Mouse (Mus musculus) hindbrain, embryonic 11.5 days (tissue): ENCODE data around the gene Pcid2. TPM values are rescaled to one million over a fixed set of nuclear protein-coding genes. Genes with fewer than 3 reads are reported as not detected.
A peak's percentile ranks its signal among the peaks of the same experiment; 100 is the strongest.
"Not testable (repeated sequence)": the region's sequence is repeated elsewhere in the genome, so short reads cannot be mapped to it uniquely, and the experiment has no call there.

Experiments used
- ATAC-seq: fragments of 200-750 bp; cut with Nextera tagmentation; 2 replicates; pipeline ENCODE4 v1.8.0; 2017; ENCODE audit warnings: mild to moderate bottlenecking, moderate TSS enrichment, moderate library complexity; ENCODE audit not compliant: low FRiP score
- DNase-seq: peaks from one replicate; pipeline ENCODE4 v3.0.0-alpha.2; 2015; ENCODE audit warnings: low spot score
- H3K27ac ChIP-seq: fragments of 300-500 bp; sonication (generic); 2 replicates; pipeline ENCODE4 v1.5.1; 2014; ENCODE audit warnings: mild to moderate bottlenecking, low read depth, low read length
- H3K27me3 ChIP-seq: fragments of 300-500 bp; sonication (generic); 2 replicates; pipeline ENCODE4 v1.6.1; 2014; ENCODE audit warnings: mild to moderate bottlenecking, low read length, moderate library complexity, mixed read lengths; ENCODE audit not compliant: control insufficient read depth, insufficient read depth
- H3K36me3 ChIP-seq: fragments of 300-500 bp; sonication (generic); 2 replicates; pipeline ENCODE4 v1.6.1; 2014; ENCODE audit warnings: mild to moderate bottlenecking, low read length, moderate library complexity, mixed read lengths; ENCODE audit not compliant: control insufficient read depth, insufficient read depth
- H3K4me1 ChIP-seq: fragments of 300-500 bp; sonication (generic); replicated peaks from 2 replicates; pipeline ENCODE4 v1.6.1; 2014; ENCODE audit warnings: low read length, mixed read lengths; ENCODE audit not compliant: control insufficient read depth, insufficient read depth
- H3K4me2 ChIP-seq: fragments of 300-500 bp; sonication (generic); replicated peaks from 2 replicates; pipeline ENCODE4 v1.6.1; 2014; ENCODE audit warnings: mild to moderate bottlenecking, low read depth, low read length
- H3K4me3 ChIP-seq: fragments of 300-500 bp; sonication (generic); 2 replicates; pipeline ENCODE4 v1.5.1; 2014; ENCODE audit warnings: low read depth, low read length
- H3K9ac ChIP-seq: fragments of 300-500 bp; sonication (generic); 2 replicates; pipeline ENCODE4 v1.6.1; 2014; ENCODE audit warnings: low read depth, low read length
- H3K9me3 ChIP-seq: fragments of 300-500 bp; sonication (generic); 2 replicates; pipeline ENCODE4 v1.6.1; 2016; ENCODE audit warnings: low read length; ENCODE audit not compliant: control insufficient read depth
- WGBS: fragments of 180-500 bp; shearing (Covaris S2); extraction: QIAGEN DNeasy Blood & Tissue Kit; methylation state at CpG from one replicate; pipeline ENCODE4 v1.1.7; 2014; 5-methylcytosine and 5-hydroxymethylcytosine counted together
- polyA plus RNA-seq: library from polyadenylated mRNA; unstranded; fragments of >200 nt; fragmentation: Nextera tagmentation; extraction: Ambion mirVana; gene quantifications from 2 replicates; pipeline ENCODE4 v1.2.1, GENCODE M21; 2014

Pcid2 gene
- polyA plus RNA-seq: 54.1 and 56.3 TPM in 2 replicates

DNA sequence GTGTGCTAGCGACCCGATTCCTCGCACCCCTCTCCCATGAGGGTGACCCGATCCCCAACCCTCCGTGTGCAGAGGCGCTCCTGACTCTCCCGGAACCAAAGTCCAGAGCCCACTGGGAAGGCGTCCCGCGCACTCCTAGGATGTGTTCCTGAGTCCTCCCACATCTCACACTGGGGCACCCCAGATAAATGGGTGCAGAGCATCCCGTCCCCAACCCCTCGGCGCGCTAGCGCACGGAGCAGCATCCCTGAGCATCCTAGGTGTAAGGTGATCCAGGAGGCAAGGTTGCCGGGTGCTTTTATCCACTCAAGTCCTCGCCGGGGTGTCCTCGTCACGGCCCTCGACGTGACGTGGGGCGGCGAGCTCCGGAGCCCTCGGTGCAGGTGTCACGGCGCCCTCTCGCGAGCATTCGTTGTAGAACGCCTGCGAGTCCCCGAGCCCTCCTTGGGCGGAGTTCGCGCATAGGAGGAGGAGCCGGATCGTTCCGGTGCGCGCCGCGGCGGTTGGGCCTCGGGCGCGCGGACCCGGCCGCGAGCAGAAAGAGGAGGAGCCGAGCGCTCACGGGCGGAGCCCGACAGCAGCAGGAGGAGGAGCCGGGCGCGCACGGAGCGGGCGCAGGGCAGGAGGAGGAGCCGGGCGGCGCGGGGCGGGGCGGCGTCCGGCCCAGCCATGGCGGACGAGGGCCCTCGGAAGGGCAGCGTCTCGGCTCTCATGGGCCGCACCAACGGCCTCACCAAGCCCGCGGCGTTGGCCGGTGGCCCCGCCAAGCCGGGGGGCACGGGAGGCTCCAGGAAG lies at the start of gene Pcid2, which contains the start of gene Cul4a:
Pcid2 (minus strand) TSS at position 373 of the 795 bp plus-strand sequence.
Cul4a (plus strand) TSS at position 535 of the 795 bp plus-strand sequence.
- ATAC-seq (peak; percentile 97), DNase-seq (peak; percentile 99)
- no peaks in the 10 kb centered on the region for H3K27me3 ChIP-seq
- no peaks in the 10 kb centered on the region for H3K9me3 ChIP-seq
- H3K36me3 ChIP-seq: no peaks in the 10 kb centered on the region
- H3K4me1 ChIP-seq: peaks cover 5% of the 10 kb centered on the region
- H3K27ac ChIP-seq: peak within 1 kb of the TSS; percentile 73
- H3K9ac ChIP-seq: peak within 1 kb of the TSS; percentile 92
- WGBS: under 1% methylated on average over 73 of the region's 87 CpGs
- peak within 1 kb of the TSS; percentile 86 for H3K4me3 ChIP-seq
- H3K4me2 ChIP-seq: peak within 1 kb of the TSS; percentile 90

DNA sequence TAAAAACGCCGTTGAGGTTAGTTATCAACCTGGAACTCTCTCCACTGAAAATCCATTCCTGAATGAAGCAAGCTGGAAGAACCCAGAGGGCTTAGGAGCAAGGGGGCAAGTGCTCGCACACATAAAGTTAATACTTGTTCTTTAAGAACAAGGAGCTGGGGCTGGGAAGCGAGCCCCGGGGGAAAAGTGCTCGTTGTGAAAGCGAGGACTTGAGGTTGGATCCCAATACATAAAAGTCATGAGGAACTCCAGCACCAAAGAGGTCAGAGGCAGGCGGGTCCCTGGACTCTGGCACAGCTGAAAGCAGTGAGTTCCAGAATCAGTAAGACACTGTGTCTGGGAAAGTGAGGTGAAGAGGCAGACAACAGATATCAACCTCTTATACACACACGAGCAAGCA lies 48.8 kb upstream of the Pcid2 start:
- DNase-seq (no peak), ATAC-seq (no peak)
- H3K4me2 ChIP-seq: no peak overlapping the region
- H3K9me3 ChIP-seq: no peaks in the 10 kb centered on the region
- H3K27ac ChIP-seq: no peak overlapping the region
- H3K4me1 ChIP-seq: no peaks in the 10 kb centered on the region; the same call in 1 of the 2 replicates
- H3K9ac ChIP-seq: no peak overlapping the region
- H3K27me3 ChIP-seq: no peaks in the 10 kb centered on the region
- H3K4me3 ChIP-seq: no peak overlapping the region
- 83% methylated on average over 9 of the region's 9 CpGs for WGBS
- H3K36me3 ChIP-seq: no peaks in the 10 kb centered on the region

DNA sequence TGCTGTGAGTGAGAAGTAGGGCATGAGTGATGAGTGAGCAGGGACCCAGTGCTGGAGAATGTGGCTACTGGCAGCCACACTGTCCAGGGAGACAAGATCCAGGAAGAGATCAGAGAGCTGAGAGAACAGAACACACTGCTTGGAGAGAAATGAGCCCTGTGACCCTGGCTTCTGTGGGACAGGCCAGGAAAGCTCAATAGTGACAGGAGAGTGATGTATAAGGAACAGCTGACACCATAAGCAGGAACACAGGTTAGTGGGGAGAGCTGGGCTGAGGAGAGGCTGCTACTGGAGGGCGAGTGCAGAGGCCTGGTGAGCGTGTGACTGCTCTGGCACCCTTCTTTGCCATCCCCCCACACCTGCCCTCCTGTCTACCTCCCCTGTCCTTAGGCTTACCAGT lies 45.7 kb upstream of the Pcid2 start:
- Histone ChIP-seq H3K9me3 (no peaks in the 10 kb centered on the region), H3K4me2 (no peak overlapping the region), H3K4me1 (no peaks in the 10 kb centered on the region), H3K27ac (no peak overlapping the region), H3K27me3 (no peaks in the 10 kb centered on the region), H3K9ac (no peak overlapping the region), H3K4me3 (no peak overlapping the region), H3K36me3 (no peaks in the 10 kb centered on the region)
- no peak for DNase-seq
- WGBS: 100% methylated on average over 2 of the region's 2 CpGs
- ATAC-seq: no peak

DNA sequence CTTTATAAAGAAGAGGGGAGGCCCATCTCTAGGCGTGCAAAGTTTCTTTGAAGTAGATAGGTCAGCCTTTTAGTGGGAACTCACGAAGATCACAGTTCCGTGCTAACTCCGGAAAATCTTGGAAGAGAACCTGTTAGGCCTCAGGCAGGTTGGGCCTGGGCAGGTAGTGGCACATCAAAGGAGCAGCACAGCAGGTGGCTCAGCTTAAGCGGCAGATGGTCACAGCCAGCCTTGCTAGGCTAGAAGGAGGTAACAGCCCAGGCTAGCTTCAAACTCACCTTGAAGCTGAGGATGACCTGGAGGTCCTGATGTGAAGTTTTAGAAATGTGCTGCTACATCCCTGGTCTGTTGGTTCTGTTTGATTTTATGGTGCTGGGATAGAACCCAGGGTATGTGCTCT lies 44.6 kb upstream of the Pcid2 start:
- H3K9ac ChIP-seq: no peak overlapping the region
- WGBS: 68% methylated on average over 5 of the region's 5 CpGs
- DNase-seq: no peak
- no peaks in the 10 kb centered on the region; the same call in none of the 2 replicates for H3K36me3 ChIP-seq
- no peaks in the 10 kb centered on the region for H3K4me1 ChIP-seq
- no peak overlapping the region for H3K27ac ChIP-seq
- H3K9me3 ChIP-seq: no peaks in the 10 kb centered on the region
- H3K4me2 ChIP-seq: no peak overlapping the region
- H3K4me3 ChIP-seq: no peak overlapping the region
- H3K27me3 ChIP-seq: no peaks in the 10 kb centered on the region
- no peak for ATAC-seq

DNA sequence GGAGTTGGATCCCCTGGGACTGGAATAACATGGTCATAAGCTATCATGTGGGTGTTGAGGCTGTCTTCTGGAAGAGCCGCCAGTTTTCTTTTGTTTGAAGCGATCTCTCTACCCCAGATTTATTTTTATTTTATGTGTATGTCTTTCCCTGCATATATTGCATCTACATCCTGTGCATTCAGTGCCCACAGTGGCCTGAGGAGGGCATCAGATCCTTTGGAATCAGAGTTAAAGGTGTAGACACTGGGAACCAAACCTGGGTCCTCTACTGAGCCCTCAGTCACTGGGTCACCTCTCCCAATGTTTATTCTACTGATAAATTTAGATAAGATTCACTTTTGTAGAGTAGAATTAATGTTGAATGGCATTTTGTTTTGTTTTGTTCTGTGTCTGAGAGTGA lies 44.0 kb upstream of the Pcid2 start:
- Histone ChIP-seq H3K27ac (no peak overlapping the region), H3K36me3 (peaks cover 4% of the 10 kb centered on the region)
- no peak for DNase-seq

DNA sequence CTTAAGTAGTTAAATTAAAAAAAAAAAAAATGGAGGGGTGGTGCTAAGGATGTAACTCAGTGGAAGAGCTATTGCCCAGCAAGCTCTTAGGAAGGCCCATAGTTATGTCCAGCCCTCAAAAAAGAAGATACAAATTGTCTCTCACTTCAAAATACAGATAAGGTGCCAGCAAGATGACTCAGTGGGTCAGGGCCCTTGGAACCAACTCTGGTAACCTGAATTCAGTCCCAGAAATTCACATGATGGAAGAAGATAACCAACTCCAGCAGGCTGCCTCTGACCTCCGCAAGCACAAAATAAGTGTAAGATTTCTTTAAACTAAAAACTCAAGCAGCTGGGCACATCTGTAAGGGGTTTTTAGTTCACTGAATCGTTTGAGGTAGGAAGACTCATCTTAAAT lies 43.2 kb upstream of the Pcid2 start:
- Histone ChIP-seq H3K4me3 (no peak overlapping the region), H3K4me1 (no peaks in the 10 kb centered on the region), H3K36me3 (peaks cover 4% of the 10 kb centered on the region), H3K4me2 (no peak overlapping the region), H3K9me3 (no peaks in the 10 kb centered on the region), H3K27ac (no peak overlapping the region), H3K27me3 (no peaks in the 10 kb centered on the region), H3K9ac (no peak overlapping the region)
- ATAC-seq (no peak), DNase-seq (no peak)
- WGBS: 91% methylated on average over 2 of the region's 2 CpGs

More for the DNA sequence above, 44.0 kb upstream of the Pcid2 start:
- Histone ChIP-seq H3K4me3 (no peak overlapping the region), H3K4me1 (no peaks in the 10 kb centered on the region), H3K9me3 (no peaks in the 10 kb centered on the region), H3K27me3 (no peaks in the 10 kb centered on the region), H3K9ac (no peak overlapping the region), H3K4me2 (no peak overlapping the region)
- whole genome bisulfite sequencing: 96% methylated on average over 2 of the region's 2 CpGs
- no peak for ATAC-seq

DNA sequence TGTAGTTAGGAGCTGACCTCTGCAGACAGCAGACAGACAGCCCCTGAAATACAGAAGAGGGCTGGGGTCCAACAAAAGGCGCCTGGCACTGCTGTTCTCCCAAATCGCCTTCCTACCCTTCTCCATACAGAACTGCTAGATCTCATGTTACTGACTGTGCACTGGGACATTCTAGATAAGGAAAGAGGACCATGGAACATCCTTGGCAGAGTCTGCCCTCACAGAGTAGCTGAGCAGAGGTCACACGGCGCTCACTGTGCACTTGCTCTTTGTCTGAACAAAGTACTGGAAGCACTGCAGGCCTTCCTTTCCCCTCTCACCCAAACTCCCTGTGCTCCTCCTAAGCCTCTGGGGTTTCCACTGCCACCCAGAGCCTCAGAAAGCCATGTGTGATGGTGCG lies 36.4 kb upstream of the Pcid2 start:
- WGBS: 94% methylated on average over 5 of the region's 5 CpGs
- DNase-seq (no peak), ATAC-seq (no peak)
- Histone ChIP-seq H3K36me3 (peaks cover 24% of the 10 kb centered on the region), H3K4me3 (no peak overlapping the region), H3K4me1 (no peaks in the 10 kb centered on the region), H3K9me3 (no peaks in the 10 kb centered on the region), H3K27ac (no peak overlapping the region), H3K27me3 (no peaks in the 10 kb centered on the region), H3K4me2 (no peak overlapping the region), H3K9ac (no peak overlapping the region)

DNA sequence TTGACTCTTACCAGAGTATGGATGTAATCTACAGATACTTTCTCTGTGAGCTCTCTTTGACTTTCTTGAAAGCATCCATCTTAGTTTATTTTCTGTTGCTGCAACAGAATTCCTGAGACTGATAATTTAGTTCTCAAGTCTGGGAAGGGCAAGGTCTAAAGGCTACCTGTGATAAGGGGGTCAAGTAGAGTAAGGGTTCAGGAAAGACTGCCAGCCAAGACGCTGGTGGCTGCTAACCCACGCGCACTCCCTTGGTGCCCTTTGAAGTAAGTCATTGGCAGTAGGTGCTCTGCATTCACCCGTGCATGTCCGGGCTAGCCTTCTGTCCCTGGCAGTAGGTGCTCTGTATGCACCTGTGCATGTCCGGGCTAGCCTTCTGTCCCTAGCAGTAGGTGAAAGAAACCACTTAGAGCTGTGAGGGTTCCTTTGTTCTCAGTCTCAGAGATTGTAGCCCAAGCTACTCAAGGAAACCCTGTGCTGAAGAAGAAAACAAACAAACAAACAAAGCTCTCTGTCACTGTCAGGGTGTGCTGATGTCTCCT lies 34.5 kb upstream of the Pcid2 start:
- DNase-seq: no peak
- no peaks in the 10 kb centered on the region for H3K9me3 ChIP-seq
- peaks cover 25% of the 10 kb centered on the region for H3K36me3 ChIP-seq
- H3K4me1 ChIP-seq: no peaks in the 10 kb centered on the region
- no peak for ATAC-seq
- no peak overlapping the region for H3K9ac ChIP-seq
- no peak overlapping the region for H3K4me2 ChIP-seq
- no peak overlapping the region for H3K27ac ChIP-seq
- no peaks in the 10 kb centered on the region for H3K27me3 ChIP-seq
- 91% methylated on average over 6 of the region's 6 CpGs for WGBS
- no peak overlapping the region for H3K4me3 ChIP-seq

DNA sequence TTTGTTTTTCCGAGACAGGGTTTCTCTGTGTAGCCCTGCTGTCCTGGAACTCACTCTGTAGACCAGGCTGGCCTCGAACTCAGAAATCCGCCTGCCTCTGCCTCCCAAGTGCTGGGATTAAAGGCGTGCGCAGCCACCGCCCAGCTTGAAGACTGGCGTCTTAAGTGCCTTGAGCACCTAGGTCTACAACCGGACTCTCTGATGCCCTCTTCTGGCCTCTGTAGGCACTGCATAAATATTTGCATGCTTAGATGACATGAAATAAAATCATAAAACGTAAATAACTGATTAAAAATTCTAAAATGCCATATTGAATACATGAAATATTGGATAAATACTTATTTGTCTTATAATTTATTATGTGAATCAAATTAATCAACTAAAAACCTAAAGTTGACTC lies 27.0 kb upstream of the Pcid2 start:
- not testable (repeated sequence) for H3K27me3 ChIP-seq, H3K9me3 ChIP-seq, H3K9ac ChIP-seq, H3K4me1 ChIP-seq, ATAC-seq, H3K27ac ChIP-seq, H3K4me3 ChIP-seq, H3K4me2 ChIP-seq
- peaks cover 13% of the 10 kb centered on the region for H3K36me3 ChIP-seq
- 70% methylated on average over 9 of the region's 9 CpGs for WGBS
- peak; percentile 74 for DNase-seq
